Mouse (Mus musculus): ENCODE data around the gene Ephx1. TPM values are rescaled to one million over a fixed set of nuclear protein-coding genes. Genes with fewer than 3 reads are reported as not detected.
"Not testable (repeated sequence)": the region's sequence is repeated elsewhere in the genome, so short reads cannot be mapped to it uniquely, and the experiment has no call there.

The Ephx1 gene
- total RNA-seq, 2 experiments from 2014 or later, result 14.8 to 17.4 TPM

GRCm38 (mm10) chr1:180952085-180952746 lies 68.5 kb downstream of the Ephx1 start:
- intact Hi-C loops (cut with DNase I), result no loop called here
- no peak overlapping the region for H3K27ac ChIP-seq
- no peak for DNase-seq
- no peak for TF ChIP-seq CTCF (IDR thresholded peaks at IDR 0.05)
- H3K4me3 ChIP-seq, result no peak overlapping the region

GRCm38 (mm10) chr1:180946448-180946847 lies 74.3 kb downstream of the Ephx1 start:
- Histone ChIP-seq H3K27ac (peak overlapping the region; percentile 97), H3K4me3 (no peak overlapping the region)
- intact Hi-C loops (cut with DNase I), result no loop called here
- TF ChIP-seq CTCF (IDR thresholded peaks at IDR 0.05), result no peak
- no peak for DNase-seq

DNA sequence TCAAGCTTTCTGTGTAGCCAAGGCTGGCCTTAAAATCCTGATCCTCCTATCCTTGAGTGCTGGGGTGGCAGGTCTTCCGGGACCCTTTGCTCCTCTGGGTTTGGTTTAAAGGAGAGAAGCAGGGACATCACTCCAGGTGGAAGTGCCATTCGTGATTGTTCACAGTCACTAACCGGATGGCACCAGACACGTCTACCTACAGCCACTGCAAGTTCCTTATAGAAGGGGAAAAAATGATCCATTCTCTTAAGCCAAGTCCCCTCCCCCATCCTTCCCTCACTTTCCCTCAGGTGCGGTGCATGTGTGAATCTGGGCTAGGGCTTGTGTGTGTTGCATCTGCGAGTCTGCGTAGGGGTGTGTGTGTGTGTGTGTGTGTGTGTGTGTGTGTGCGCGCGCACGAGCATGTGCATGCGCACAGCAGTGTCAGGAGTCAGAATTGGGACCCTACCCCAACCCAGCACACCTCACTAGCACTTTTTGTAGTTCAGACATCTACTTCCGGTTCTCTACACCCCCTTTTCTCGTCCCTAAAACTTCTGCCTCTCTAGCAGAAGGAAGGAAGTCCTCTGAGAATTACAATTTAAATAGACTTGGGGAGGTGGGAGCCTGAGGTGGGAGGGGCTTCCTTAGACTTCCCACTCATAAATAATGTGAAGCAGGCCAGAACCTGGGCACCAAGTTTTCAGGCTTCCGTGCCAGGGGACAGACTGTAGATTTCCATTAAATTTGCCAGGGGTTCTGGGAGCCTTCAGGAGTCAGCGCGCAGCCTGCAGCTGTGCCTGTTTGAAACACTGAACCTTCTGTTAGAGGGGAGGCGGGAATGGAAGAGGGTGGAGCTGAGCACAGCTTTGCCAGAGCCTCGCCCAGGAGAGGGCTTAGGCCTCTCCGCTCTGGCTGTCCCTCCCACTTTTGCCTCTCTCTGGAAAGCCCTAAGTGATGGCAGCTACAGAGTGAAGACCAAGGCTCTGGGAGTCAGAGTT lies 75.4 kb downstream of the Ephx1 start:
- DNase-seq, result peak; percentile 77
- intact Hi-C loops (cut with DNase I), result no loop called here
- peak overlapping the region; percentile 97 for H3K27ac ChIP-seq
- no peak for TF ChIP-seq CTCF (IDR thresholded peaks at IDR 0.05)
- peak overlapping the region; percentile 42 for H3K4me3 ChIP-seq

GRCm38 (mm10) chr1:180944553-180944952 lies 76.2 kb downstream of the Ephx1 start:
- no peak for TF ChIP-seq CTCF (IDR thresholded peaks at IDR 0.05)
- Histone ChIP-seq H3K4me3 (peak overlapping the region; percentile 96; the same call in 1 of the 2 replicates), H3K27ac (peak overlapping the region; percentile 97)
- intact Hi-C loops (cut with DNase I), result loop anchor here (5.0 kb wide), 1 partner anchor 42 kb away; the partner anchor contains the start of gene Pycr2
- no peak for DNase-seq

GRCm38 (mm10) chr1:180943896-180944295 lies 76.8 kb downstream of the Ephx1 start:
- peak overlapping the region; percentile 97 for H3K27ac ChIP-seq
- peak; percentile 5; the same call in 1 of the 2 replicates for TF ChIP-seq CTCF (IDR thresholded peaks at IDR 0.05)
- DNase-seq, result no peak
- H3K4me3 ChIP-seq, result peak overlapping the region; percentile 96
- intact Hi-C loops (cut with DNase I), result loop anchor here (5.0 kb wide), 1 partner anchor 42 kb away; the partner anchor contains the start of gene Pycr2

GRCm38 (mm10) chr1:180943032-180943644 lies 77.6 kb downstream of the Ephx1 start:
- Histone ChIP-seq H3K27ac (peak overlapping the region; percentile 97), H3K4me3 (peak overlapping the region; percentile 96)
- DNase-seq, result peak; percentile 54
- intact Hi-C loops (cut with DNase I), result loop anchor here (5.0 kb wide), 1 partner anchor 41 kb away; the partner anchor contains the start of gene Pycr2
- no peak for TF ChIP-seq CTCF (IDR thresholded peaks at IDR 0.05)

DNA sequence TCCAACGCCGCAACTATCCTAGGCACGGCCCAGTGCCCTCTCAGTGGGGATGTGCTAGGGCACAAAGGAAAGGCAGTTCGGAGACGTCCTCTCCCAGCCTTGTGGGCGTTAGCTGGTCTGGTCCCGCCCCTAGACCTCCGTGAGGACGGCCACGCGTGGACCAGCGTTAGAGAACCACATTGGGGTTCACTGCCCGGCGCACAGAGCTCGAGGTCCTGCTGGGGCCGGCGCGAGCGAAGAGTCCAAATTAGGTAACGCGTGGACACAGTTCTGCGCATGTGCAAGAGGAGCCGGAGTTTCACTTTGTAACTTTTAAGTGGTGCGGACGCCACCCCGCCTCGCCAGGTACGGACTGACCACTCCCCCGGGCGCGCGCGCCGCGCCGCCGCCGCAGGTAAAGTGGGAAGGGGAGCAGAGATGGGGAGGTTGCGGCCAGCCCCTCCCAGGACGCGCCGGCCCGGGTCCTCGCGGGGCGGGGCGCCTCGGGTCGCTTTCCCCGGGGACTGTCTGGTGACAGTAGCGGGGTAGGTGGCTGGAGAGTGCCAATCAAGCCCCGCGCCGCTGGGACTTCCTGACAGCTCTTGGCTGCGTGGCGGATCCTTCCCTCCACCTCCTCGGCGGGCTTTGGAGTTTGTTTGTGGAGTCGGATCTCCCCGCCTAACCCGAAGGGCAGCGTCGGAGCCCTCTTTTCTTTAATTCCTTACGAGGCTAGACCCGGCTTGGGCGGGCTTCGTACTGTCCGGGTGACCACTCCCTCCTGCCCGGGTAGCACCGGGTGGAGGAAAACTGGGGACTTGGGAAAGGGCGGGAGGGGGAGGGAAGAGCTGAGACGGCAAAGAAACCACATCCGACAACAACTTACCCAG lies 78.3 kb downstream of the Ephx1 start, which contains the start of gene Tmem63a:
Gene Tmem63a, plus strand, starts transcription at position 179 of the 866 bp plus-strand sequence.
- intact Hi-C loops (cut with DNase I), result loop anchor here (5.0 kb wide), 1 partner anchor 40 kb away; the partner anchor contains the start of gene Pycr2
- peak; percentile 89 for DNase-seq
- no peak for TF ChIP-seq CTCF (IDR thresholded peaks at IDR 0.05)
- Histone ChIP-seq H3K4me3 (peak within 1 kb of the TSS; percentile 96), H3K27ac (peak within 1 kb of the TSS; percentile 97)

DNA sequence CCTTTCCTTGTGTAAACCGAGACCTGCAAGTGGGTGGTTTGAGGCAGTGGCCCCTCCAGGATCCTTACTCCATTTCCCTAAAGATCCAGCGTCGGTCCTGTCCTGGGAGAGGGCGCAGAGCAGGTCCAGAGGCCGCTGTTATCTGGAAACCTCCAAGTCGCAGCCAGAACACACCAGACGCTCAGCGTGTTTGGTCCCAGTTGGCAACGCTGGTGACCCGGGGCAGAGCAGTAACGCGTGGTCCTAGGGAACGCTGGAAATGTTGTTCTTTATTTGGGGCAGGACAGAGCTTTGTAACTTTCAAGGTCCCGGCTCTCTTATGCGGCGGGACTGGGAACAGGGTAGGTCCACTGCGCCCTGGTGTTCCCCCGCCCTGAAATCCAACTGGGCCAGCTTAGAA lies 79.0 kb downstream of the Ephx1 start:
- intact Hi-C loops (cut with DNase I), result loop anchor here (5.0 kb wide), 1 partner anchor 39 kb away; the partner anchor contains the start of gene Pycr2
- peak overlapping the region; percentile 97 for H3K27ac ChIP-seq
- TF ChIP-seq CTCF (IDR thresholded peaks at IDR 0.05), result no peak
- peak overlapping the region; percentile 96 for H3K4me3 ChIP-seq
- peak; percentile 52 for DNase-seq

- intact Hi-C loops (cut with DNase I), result loop anchor here (5.0 kb wide), 1 partner anchor 39 kb away; the partner anchor contains the start of gene Pycr2
- no peak for TF ChIP-seq CTCF (IDR thresholded peaks at IDR 0.05)
- DNase-seq, result no peak
- Histone ChIP-seq H3K4me3 (peak overlapping the region; percentile 96), H3K27ac (peak overlapping the region; percentile 97)
These were observed 79.8 kb downstream of the Ephx1 start for GRCm38 (mm10) chr1:180940776-180941460.

DNA sequence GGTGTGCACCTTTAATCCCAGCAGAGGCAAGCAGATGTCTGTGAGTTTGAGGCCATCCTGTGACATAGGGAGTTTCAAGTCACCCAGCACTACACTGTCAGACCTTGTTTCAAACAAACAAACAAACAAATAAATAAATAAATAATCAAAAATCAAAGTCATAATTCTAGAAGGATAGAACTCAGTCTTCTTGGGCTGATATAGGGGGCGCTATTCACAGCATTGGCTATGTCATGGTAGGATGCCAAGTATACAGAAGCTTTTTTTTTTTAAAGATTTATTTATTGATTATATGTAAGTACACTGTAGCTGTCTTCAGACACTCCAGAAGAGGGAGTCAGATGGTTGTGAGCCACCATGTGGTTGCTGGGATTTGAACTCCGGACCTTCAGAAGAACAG lies 81.9 kb downstream of the Ephx1 start:
- H3K4me3 ChIP-seq; DNase-seq; intact Hi-C loops (cut with DNase I); H3K27ac ChIP-seq: not testable (repeated sequence)
- TF ChIP-seq CTCF (IDR thresholded peaks at IDR 0.05), result peak; percentile 19; the same call in 1 of the 2 replicates

- H3K4me3 ChIP-seq; DNase-seq; intact Hi-C loops (cut with DNase I); H3K27ac ChIP-seq: not testable (repeated sequence)
These were observed 83.1 kb downstream of the Ephx1 start for GRCm38 (mm10) chr1:180937631-180938030.

DNA sequence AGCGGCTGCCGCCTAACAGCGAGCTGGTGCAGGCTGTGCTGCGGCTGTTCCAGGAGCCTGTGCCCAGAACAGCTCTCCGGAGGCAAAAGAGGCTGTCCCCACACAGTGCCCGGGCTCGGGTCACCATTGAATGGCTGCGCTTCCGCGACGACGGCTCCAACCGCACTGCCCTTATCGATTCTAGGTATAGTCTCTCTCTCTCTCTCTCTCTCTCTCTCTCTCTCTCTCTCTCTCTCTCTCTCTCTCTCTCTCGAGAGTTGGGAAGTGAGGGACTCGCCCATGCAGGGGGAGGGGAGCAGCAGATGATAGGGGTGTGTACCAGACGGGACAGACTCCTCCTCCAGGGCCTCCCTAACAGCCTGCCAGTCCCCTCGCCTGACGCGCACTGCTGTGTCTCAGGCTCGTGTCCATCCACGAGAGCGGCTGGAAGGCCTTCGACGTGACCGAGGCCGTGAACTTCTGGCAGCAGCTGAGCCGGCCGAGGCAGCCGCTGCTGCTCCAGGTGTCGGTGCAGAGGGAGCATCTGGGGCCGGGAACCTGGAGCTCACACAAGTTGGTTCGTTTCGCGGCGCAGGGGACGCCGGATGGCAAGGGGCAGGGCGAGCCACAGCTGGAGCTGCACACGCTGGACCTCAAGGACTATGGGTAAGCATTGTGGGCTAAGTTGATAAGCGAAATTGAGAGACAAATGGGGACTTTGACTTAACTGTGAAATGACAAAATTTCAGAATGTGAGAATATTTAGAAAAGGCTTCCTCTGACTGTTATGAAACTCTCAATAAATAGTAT lies 83.9 kb downstream of the Ephx1 start:
- DNase-seq, result peak; percentile 69
- Histone ChIP-seq H3K4me3 (peak overlapping the region; percentile 62), H3K27ac (peak overlapping the region; percentile 56)
- intact Hi-C loops (cut with DNase I), result not testable (repeated sequence)
